Mouse (Mus musculus): ENCODE data around the gene Trappc4. TPM values are rescaled to one million over a fixed set of nuclear protein-coding genes. Genes with fewer than 3 reads are reported as not detected.
A peak's percentile ranks its signal among the peaks of the same experiment; 100 is the strongest.
"Not testable (repeated sequence)": the region's sequence is repeated elsewhere in the genome, so short reads cannot be mapped to it uniquely, and the experiment has no call there.

Trappc4 gene
- total and polyA plus RNA-seq, 3 experiments = 9.6 to 71.4 (median 31.8) TPM

DNA sequence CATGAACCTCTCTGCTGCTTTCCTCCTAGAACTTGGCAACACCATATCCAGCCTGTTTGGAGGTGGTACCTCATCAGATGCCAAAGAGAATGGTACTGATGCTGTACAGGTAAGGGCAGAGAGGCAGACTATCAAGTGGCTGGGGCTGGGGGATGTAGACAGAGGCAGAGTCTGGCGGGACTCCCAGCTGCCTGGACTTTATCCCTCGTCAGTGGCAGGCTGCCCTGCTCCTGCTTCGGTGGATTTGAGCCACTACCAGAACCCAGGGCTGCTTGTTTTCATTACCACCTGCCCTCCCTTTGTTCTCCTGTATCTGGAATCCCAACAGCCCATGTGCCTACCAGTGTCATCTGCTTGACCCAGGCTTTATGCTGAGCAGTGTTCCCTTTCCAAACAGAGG lies 20.2 kb downstream of the Trappc4 start:
- no peak for TF ChIP-seq TAL1 (conservative IDR thresholded peaks at IDR 0.05; ENCODE audit: low read depth, low read length)
- TF ChIP-seq GATA1 (IDR thresholded peaks at IDR 0.05; ENCODE audit: borderline replicate concordance, low read length) = no peak
- no peak for TF ChIP-seq POLR2AphosphoS5 (IDR thresholded peaks at IDR 0.05; ENCODE audit: insufficient replicate concordance, low read depth, low read length)
- no peak for TF ChIP-seq CTCF (IDR thresholded peaks at IDR 0.05; ENCODE audit: low read depth, low read length)
- TF ChIP-seq GATA2 (IDR thresholded peaks at IDR 0.05; ENCODE audit: borderline replicate concordance, low read depth, low read length) = no peak
- Histone ChIP-seq H3K9me3 (replicated peaks) (no peaks in the 10 kb centered on the region), H3K4me1 (ENCODE audit: insufficient read depth, low read depth, low read length) (peaks cover 11% of the 10 kb centered on the region; the same call in 1 of the 2 replicates), H3K36me3 (replicated peaks) (peaks cover 98% of the 10 kb centered on the region), H3K27me3 (ENCODE audit: insufficient read depth, low read length) (no peaks in the 10 kb centered on the region), H3K4me3 (ENCODE audit: low read depth, low read length) (no peak overlapping the region)
- ATAC-seq (ENCODE audit: extremely low read depth, insufficient number of reproducible peaks, low FRiP score, poor library complexity, severe bottlenecking) (no peak), DNase-seq (ENCODE audit: low spot score) (no peak)

GRCm38 (mm10) chr9:44384596-44384995 lies 22.8 kb downstream of the Trappc4 start:
- no peak overlapping the region for H3K4me3 ChIP-seq (ENCODE audit: low read depth, low read length)
- H3K9me3 ChIP-seq (replicated peaks) = no peaks in the 10 kb centered on the region
- H3K4me1 ChIP-seq (ENCODE audit: insufficient read depth, low read depth, low read length) = peaks cover 28% of the 10 kb centered on the region
- ATAC-seq (ENCODE audit: extremely low read depth, insufficient number of reproducible peaks, low FRiP score, poor library complexity, severe bottlenecking) (no peak), DNase-seq (ENCODE audit: low spot score) (no peak)
- peaks cover 94% of the 10 kb centered on the region for H3K36me3 ChIP-seq (replicated peaks)
- H3K27me3 ChIP-seq (ENCODE audit: insufficient read depth, low read length) = no peaks in the 10 kb centered on the region
- TF ChIP-seq GATA2 (IDR thresholded peaks at IDR 0.05; ENCODE audit: borderline replicate concordance, low read depth, low read length) (no peak), GATA1 (IDR thresholded peaks at IDR 0.05; ENCODE audit: borderline replicate concordance, low read length) (no peak), TAL1 (conservative IDR thresholded peaks at IDR 0.05; ENCODE audit: low read depth, low read length) (no peak), CTCF (IDR thresholded peaks at IDR 0.05; ENCODE audit: low read depth, low read length) (no peak), POLR2AphosphoS5 (IDR thresholded peaks at IDR 0.05; ENCODE audit: insufficient replicate concordance, low read depth, low read length) (no peak)

DNA sequence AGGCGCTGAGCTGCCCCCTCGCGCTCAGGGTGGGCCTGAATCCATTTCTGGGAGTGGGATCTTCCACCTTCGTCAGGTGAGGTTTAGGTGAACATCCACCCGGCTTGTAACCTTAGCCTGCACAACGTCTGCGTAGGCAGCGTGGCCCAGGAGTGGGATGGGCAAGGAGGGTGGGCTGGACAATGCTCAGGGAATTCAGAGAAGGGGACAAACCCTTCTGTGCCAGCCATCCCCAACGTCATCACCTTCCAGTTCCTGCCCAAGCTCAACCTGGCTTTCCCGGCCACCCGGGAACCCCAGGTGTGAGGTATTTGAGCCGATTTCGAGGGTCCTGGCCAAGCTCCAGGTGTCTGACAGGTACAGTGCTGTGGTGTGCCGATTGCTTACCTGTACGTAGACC lies 27.5 kb downstream of the Trappc4 start:
- DNase-seq (ENCODE audit: low spot score) = no peak
- no peak for ATAC-seq (ENCODE audit: extremely low read depth, insufficient number of reproducible peaks, low FRiP score, poor library complexity, severe bottlenecking)
- Histone ChIP-seq H3K4me1 (ENCODE audit: insufficient read depth, low read depth, low read length) (peaks cover 35% of the 10 kb centered on the region), H3K27me3 (ENCODE audit: insufficient read depth, low read length) (no peaks in the 10 kb centered on the region), H3K4me3 (ENCODE audit: low read depth, low read length) (peak overlapping the region; percentile 82), H3K9me3 (replicated peaks) (no peaks in the 10 kb centered on the region), H3K36me3 (replicated peaks) (peaks cover 58% of the 10 kb centered on the region)
- TF ChIP-seq GATA1 (IDR thresholded peaks at IDR 0.05; ENCODE audit: borderline replicate concordance, low read length) (no peak), TAL1 (conservative IDR thresholded peaks at IDR 0.05; ENCODE audit: low read depth, low read length) (no peak), GATA2 (IDR thresholded peaks at IDR 0.05; ENCODE audit: borderline replicate concordance, low read depth, low read length) (no peak), CTCF (IDR thresholded peaks at IDR 0.05; ENCODE audit: low read depth, low read length) (no peak), POLR2AphosphoS5 (IDR thresholded peaks at IDR 0.05; ENCODE audit: insufficient replicate concordance, low read depth, low read length) (no peak)

DNA sequence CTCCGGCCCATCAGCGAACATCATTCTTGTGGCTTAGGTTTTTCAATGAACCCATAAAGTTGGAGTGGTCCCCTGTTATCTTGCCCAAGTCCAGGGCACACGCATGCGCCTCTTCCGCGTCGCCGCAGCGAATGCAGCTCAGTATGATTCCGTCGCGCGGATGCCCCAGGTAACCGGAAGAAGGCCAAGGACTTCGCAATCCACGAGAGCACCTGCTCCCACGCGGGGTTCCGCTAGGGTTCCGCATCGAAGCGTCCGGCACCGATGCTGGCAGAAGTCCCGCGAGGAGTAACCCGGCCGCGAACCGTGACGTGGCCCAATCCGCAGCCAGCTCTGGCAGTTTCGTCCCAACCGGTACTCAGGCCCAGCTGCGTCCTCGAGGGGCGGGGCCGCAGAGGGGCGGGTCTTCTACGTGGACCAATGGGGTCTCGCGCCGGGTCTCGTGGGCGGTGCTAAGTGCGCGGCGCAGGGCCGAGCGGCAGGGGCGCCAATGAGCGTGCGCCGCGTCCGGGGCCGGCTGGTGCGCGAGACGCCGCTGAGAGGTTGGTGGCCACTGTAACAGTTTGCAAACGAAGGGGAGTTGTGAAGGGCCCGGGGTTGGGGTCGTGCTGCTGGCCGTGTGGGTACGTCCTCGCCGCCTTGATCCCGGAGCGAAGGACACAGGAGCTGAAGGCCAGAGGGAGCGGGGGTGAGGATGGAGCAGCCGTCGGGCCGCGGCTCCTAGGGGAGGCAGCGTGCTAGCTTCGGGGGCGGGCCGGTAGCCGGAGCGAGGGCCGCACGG lies 28.2 kb downstream of the Trappc4 start, which contains the start of gene Hyou1:
TSS of gene Hyou1 (plus strand) at position 437 of the 781 bp plus-strand sequence.
- Histone ChIP-seq H3K4me1 (ENCODE audit: insufficient read depth, low read depth, low read length) (peaks cover 35% of the 10 kb centered on the region), H3K4me3 (ENCODE audit: low read depth, low read length) (peak within 1 kb of the TSS; percentile 82), H3K27me3 (ENCODE audit: insufficient read depth, low read length) (no peaks in the 10 kb centered on the region), H3K9me3 (replicated peaks) (no peaks in the 10 kb centered on the region), H3K36me3 (replicated peaks) (peaks cover 51% of the 10 kb centered on the region)
- DNase-seq (ENCODE audit: low spot score) (peak; percentile 96), ATAC-seq (ENCODE audit: extremely low read depth, insufficient number of reproducible peaks, low FRiP score, poor library complexity, severe bottlenecking) (peak; percentile 94)
- no peak for TF ChIP-seq CTCF (IDR thresholded peaks at IDR 0.05; ENCODE audit: low read depth, low read length)
- no peak for TF ChIP-seq GATA1 (IDR thresholded peaks at IDR 0.05; ENCODE audit: borderline replicate concordance, low read length)
- TF ChIP-seq POLR2AphosphoS5 (IDR thresholded peaks at IDR 0.05; ENCODE audit: insufficient replicate concordance, low read depth, low read length) = no peak
- TF ChIP-seq GATA2 (IDR thresholded peaks at IDR 0.05; ENCODE audit: borderline replicate concordance, low read depth, low read length) = no peak
- TF ChIP-seq TAL1 (conservative IDR thresholded peaks at IDR 0.05; ENCODE audit: low read depth, low read length) = no peak

DNA sequence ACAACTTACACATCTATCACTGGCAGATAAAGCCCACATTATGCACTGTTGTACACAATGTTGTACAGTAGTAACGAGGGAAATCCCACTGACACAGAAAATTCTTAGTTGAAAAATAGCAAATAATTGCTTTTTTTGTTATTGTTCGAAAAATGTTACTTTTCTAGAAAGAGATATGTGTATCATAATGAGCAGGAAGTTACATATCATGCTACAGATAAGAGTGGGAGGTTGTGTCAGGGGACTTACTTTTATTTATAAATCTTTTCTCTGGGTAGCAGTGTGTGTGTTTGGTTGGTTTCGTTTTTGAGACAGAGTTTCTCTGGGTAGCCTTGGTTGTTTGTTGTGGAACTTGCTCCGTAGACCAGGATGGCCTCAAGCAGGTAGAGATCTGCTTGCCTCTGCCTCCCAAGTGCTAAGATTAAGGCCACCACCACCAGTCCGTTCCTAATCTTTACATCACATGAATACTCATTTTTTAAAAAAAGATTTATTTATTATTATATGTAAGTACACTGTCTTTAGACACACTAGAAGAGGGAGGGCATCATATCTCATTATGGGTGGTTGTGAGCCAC lies 29.2 kb downstream of the Trappc4 start:
- Histone ChIP-seq H3K4me1 (ENCODE audit: insufficient read depth, low read depth, low read length) (peaks cover 35% of the 10 kb centered on the region), H3K27me3 (ENCODE audit: insufficient read depth, low read length) (no peaks in the 10 kb centered on the region), H3K9me3 (replicated peaks) (no peaks in the 10 kb centered on the region), H3K36me3 (replicated peaks) (peaks cover 41% of the 10 kb centered on the region), H3K4me3 (ENCODE audit: low read depth, low read length) (peak overlapping the region; percentile 82)
- TF ChIP-seq CTCF (IDR thresholded peaks at IDR 0.05; ENCODE audit: low read depth, low read length) (no peak), POLR2AphosphoS5 (IDR thresholded peaks at IDR 0.05; ENCODE audit: insufficient replicate concordance, low read depth, low read length) (no peak), GATA2 (IDR thresholded peaks at IDR 0.05; ENCODE audit: borderline replicate concordance, low read depth, low read length) (no peak), TAL1 (conservative IDR thresholded peaks at IDR 0.05; ENCODE audit: low read depth, low read length) (no peak), GATA1 (IDR thresholded peaks at IDR 0.05; ENCODE audit: borderline replicate concordance, low read length) (no peak)
- no peak for DNase-seq (ENCODE audit: low spot score)
- no peak for ATAC-seq (ENCODE audit: extremely low read depth, insufficient number of reproducible peaks, low FRiP score, poor library complexity, severe bottlenecking)

- Histone ChIP-seq H3K36me3 (replicated peaks) (peaks cover 32% of the 10 kb centered on the region), H3K4me1 (ENCODE audit: insufficient read depth, low read depth, low read length) (peaks cover 32% of the 10 kb centered on the region)
- not testable (repeated sequence) for H3K9me3 ChIP-seq (replicated peaks); DNase-seq (ENCODE audit: low spot score); H3K4me3 ChIP-seq (ENCODE audit: low read depth, low read length); H3K27me3 ChIP-seq (ENCODE audit: insufficient read depth, low read length); ATAC-seq (ENCODE audit: extremely low read depth, insufficient number of reproducible peaks, low FRiP score, poor library complexity, severe bottlenecking)
Observed at GRCm38 (mm10) chr9:44377335-44377734, 30.1 kb downstream of the Trappc4 start.

All from G1E (cell line).